Mouse (Mus musculus) small intestine, adult 2 months (tissue): ENCODE data around the gene Lrp5.

Experiments
- CTCF ChIP-seq: fragments of 200-500 bp; IDR thresholded peaks from 2 replicates; pipeline ENCODE4 v1.5.1; 2012; ENCODE audit warnings: low read depth, mild to moderate bottlenecking, control low read depth, inconsistent platforms, low read length, moderate library complexity, mixed read lengths; ENCODE audit not compliant: insufficient replicate concordance, insufficient read length; ENCODE audit errors: extremely low read depth
- POLR2A ChIP-seq: fragments of 200-500 bp; IDR thresholded peaks from 2 replicates; pipeline ENCODE4 v1.6.1; 2012; ENCODE audit warnings: low read depth, mild to moderate bottlenecking, control low read depth, inconsistent platforms, low read length, moderate library complexity

DNA sequence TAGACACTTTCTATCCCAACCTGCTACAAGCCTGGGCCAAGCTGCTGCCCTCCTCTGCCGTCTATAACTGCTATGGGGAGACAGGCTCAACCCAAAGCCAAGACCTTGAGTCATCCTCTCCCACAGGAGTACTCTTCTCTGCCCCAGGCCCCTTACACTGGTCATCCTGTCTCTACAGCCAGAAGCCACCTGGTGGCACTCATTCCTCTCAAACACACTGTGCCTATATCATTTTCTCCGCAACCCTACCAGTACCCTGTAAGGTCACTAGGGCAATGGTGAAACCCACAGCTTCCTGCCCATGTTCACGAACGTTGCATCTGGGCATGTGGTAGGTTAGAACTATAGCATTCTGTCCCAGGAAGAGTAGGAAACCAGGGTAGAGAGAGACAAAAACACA, 31.4 kb downstream of the Lrp5 start:
- no peak for TF ChIP-seq CTCF
- TF ChIP-seq POLR2A = no peak
